In the genomic region with DNA sequence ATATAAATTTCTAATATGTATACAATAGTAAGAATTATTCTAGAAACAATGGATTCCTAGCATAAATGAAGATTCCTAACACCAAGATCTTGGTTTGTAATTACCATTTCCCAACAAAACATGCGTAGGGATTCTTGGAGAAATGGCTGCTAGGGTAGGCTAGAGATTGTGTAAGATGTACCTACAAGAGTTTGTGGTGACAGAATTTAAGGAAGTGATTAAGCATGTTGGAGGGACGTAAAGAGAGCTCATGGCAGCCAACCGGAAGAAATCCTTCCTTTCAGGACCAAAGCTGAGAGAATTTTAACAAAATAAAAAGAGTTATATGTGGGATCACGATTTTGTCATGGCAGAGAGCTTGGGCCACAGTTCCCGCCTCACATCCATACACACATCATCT, we compare ENCODE assay signal across 35 mouse cellular contexts.
"Had no signal": no experiment of that assay in that cellular context is flagged by ENCODE, and none has a peak within 500 bp of the region (broad histone marks: within the 10 kb centered on the region; RNA-seq: fewer than 3 reads in every experiment).

No protein-coding gene starts in this region.

- H3K27me3 ChIP-seq: heart, embryonic 12.5 days; heart, embryonic 13.5 days; heart, embryonic 15.5 days; hindbrain, embryonic 12.5 days; hindbrain, embryonic 13.5 days; hindbrain, embryonic 15.5 days; intestine, embryonic 15.5 days; kidney, embryonic 15.5 days had no signal

- H3K27ac ChIP-seq: heart, embryonic 13.5 days; heart, embryonic 15.5 days; hindbrain, embryonic 10.5 days; hindbrain, embryonic 12.5 days; hindbrain, embryonic 13.5 days; hindbrain, embryonic 14.5 days; hindbrain, embryonic 15.5 days; hindbrain, postnatal 0 days; intestine, embryonic 15.5 days; kidney, embryonic 15.5 days; kidney, postnatal 0 days; layer of hippocampus, adult 2 months; left cerebral cortex, adult 2 months had no signal

- H3K9ac ChIP-seq: heart, embryonic 12.5 days; heart, embryonic 13.5 days; heart, embryonic 15.5 days; hindbrain, embryonic 12.5 days; hindbrain, embryonic 13.5 days; hindbrain, embryonic 14.5 days; hindbrain, embryonic 15.5 days; intestine, embryonic 15.5 days; kidney, embryonic 15.5 days had no signal

- H3K4me3 ChIP-seq: heart, embryonic 12.5 days; heart, embryonic 13.5 days; heart, embryonic 15.5 days; hindbrain, embryonic 10.5 days; hindbrain, embryonic 12.5 days; hindbrain, embryonic 13.5 days; hindbrain, embryonic 15.5 days; intestine, embryonic 15.5 days; kidney, embryonic 15.5 days; layer of hippocampus, adult 2 months; left cerebral cortex, adult 2 months had no signal

- ATAC-seq: hindbrain, embryonic 16.5 days; hindbrain, postnatal 0 days; inflammation-experienced regulatory T-cells, adult 6 months; intestine, embryonic 15.5 days; intestine, embryonic 16.5 days; intestine, postnatal 0 days had no signal

- H3K9me3 ChIP-seq: heart, embryonic 12.5 days; heart, embryonic 13.5 days; heart, embryonic 15.5 days; hindbrain, embryonic 10.5 days; hindbrain, embryonic 12.5 days; hindbrain, embryonic 13.5 days; hindbrain, embryonic 15.5 days; intestine, embryonic 15.5 days; kidney, embryonic 15.5 days had no signal

- H3K36me3 ChIP-seq: heart, embryonic 12.5 days; heart, embryonic 13.5 days; heart, embryonic 15.5 days; hindbrain, embryonic 10.5 days; hindbrain, embryonic 12.5 days; hindbrain, embryonic 13.5 days; hindbrain, embryonic 15.5 days; intestine, embryonic 15.5 days; kidney, embryonic 15.5 days had no signal

- H3K4me1 ChIP-seq: heart, embryonic 12.5 days; heart, embryonic 15.5 days; hindbrain, embryonic 12.5 days; hindbrain, embryonic 13.5 days; intestine, embryonic 15.5 days; kidney, embryonic 15.5 days had no signal

- H3K4me2 ChIP-seq: heart, embryonic 11.5 days; heart, embryonic 12.5 days; heart, embryonic 13.5 days; heart, embryonic 15.5 days; hindbrain, embryonic 12.5 days; hindbrain, embryonic 13.5 days; hindbrain, embryonic 14.5 days; hindbrain, embryonic 15.5 days; intestine, embryonic 15.5 days; kidney, embryonic 15.5 days had no signal

- DNase-seq: heart, postnatal 10 days; heart, postnatal 14 days; heart, postnatal 36 days; heart, postnatal 4 days; kidney, adult 11 months; kidney, adult 18-20 months; kidney, adult 2 months; kidney, adult 8-10 months; kidney, adult 9 months; kidney, postnatal 10 days; kidney, postnatal 14 days; kidney, postnatal 25 days; kidney, postnatal 36 days; kidney, postnatal 4 days; layer of hippocampus, adult 9-11 months; layer of hippocampus, postnatal 36 days had no signal
